Mouse (Mus musculus): Measurements from ENCODE around the gene Gm5244.

Gene Gm5244

GRCm38 (mm10) chr19:12846382-12846781 is at the start of gene Gm5244:
Gene Gm5244 (plus strand): TSS chr19:12846682.
- no peak for DNase-seq (ENCODE audit: extremely low spot score, low spot score)

GRCm38 (mm10) chr19:12797071-12797470 is 49.4 kb upstream of the Gm5244 start:
- DNase-seq (ENCODE audit: extremely low spot score, low spot score) = no peak

GRCm38 (mm10) chr19:12798404-12798803 is 48.1 kb upstream of the Gm5244 start:
- DNase-seq (ENCODE audit: extremely low spot score, low spot score) = no peak

- no peak for DNase-seq (ENCODE audit: extremely low spot score, low spot score)
Observed at GRCm38 (mm10) chr19:12799081-12799480, 47.4 kb upstream of the Gm5244 start.

- no peak for DNase-seq (ENCODE audit: extremely low spot score, low spot score)
Observed at GRCm38 (mm10) chr19:12800621-12801020, 45.9 kb upstream of the Gm5244 start.

GRCm38 (mm10) chr19:12801046-12801445 is 45.4 kb upstream of the Gm5244 start:
- no peak for DNase-seq (ENCODE audit: extremely low spot score, low spot score)

GRCm38 (mm10) chr19:12802830-12803229 is 43.7 kb upstream of the Gm5244 start:
- no peak for DNase-seq (ENCODE audit: extremely low spot score, low spot score)

GRCm38 (mm10) chr19:12804237-12804636 is 42.2 kb upstream of the Gm5244 start:
- DNase-seq (ENCODE audit: extremely low spot score, low spot score) = no peak

GRCm38 (mm10) chr19:12805730-12806129 is 40.8 kb upstream of the Gm5244 start:
- DNase-seq (ENCODE audit: extremely low spot score, low spot score) = no peak

GRCm38 (mm10) chr19:12806214-12806613 is 40.3 kb upstream of the Gm5244 start:
- no peak for DNase-seq (ENCODE audit: extremely low spot score, low spot score)

GRCm38 (mm10) chr19:12812644-12813364 is 33.7 kb upstream of the Gm5244 start:
- no peak for DNase-seq (ENCODE audit: extremely low spot score, low spot score)

GRCm38 (mm10) chr19:12813883-12814282 is 32.6 kb upstream of the Gm5244 start:
- no peak for DNase-seq (ENCODE audit: extremely low spot score, low spot score)

- no peak for DNase-seq (ENCODE audit: extremely low spot score, low spot score)
Observed at GRCm38 (mm10) chr19:12818507-12818906, 28.0 kb upstream of the Gm5244 start.

- DNase-seq (ENCODE audit: extremely low spot score, low spot score) = no peak
Observed at GRCm38 (mm10) chr19:12820383-12820782, 26.1 kb upstream of the Gm5244 start.

- DNase-seq (ENCODE audit: extremely low spot score, low spot score) = no peak
Observed at GRCm38 (mm10) chr19:12824549-12824948, 21.9 kb upstream of the Gm5244 start.

GRCm38 (mm10) chr19:12830823-12831430 is 15.6 kb upstream of the Gm5244 start:
- no peak for DNase-seq (ENCODE audit: extremely low spot score, low spot score)

GRCm38 (mm10) chr19:12831559-12831958 is 14.9 kb upstream of the Gm5244 start:
- DNase-seq (ENCODE audit: extremely low spot score, low spot score) = no peak

- no peak for DNase-seq (ENCODE audit: extremely low spot score, low spot score)
Observed at GRCm38 (mm10) chr19:12833625-12834024, 12.9 kb upstream of the Gm5244 start.

GRCm38 (mm10) chr19:12838507-12838906 is 8.0 kb upstream of the Gm5244 start:
- no peak for DNase-seq (ENCODE audit: extremely low spot score, low spot score)

- DNase-seq (ENCODE audit: extremely low spot score, low spot score) = no peak
Observed at GRCm38 (mm10) chr19:12856983-12857382, 10.5 kb downstream of the Gm5244 start, which contains the start of gene Olfr1444. Gene Olfr1444 (plus strand): TSS chr19:12857283.

GRCm38 (mm10) chr19:12883555-12883954 is 37.1 kb downstream of the Gm5244 start, which contains the start of gene Olfr1445:
Gene Olfr1445 (plus strand): TSS chr19:12883855.
- DNase-seq (ENCODE audit: extremely low spot score, low spot score) = no peak

- no peak for DNase-seq (ENCODE audit: extremely low spot score, low spot score)
Observed at GRCm38 (mm10) chr19:12893424-12893823, 46.9 kb downstream of the Gm5244 start, which contains the start of gene Olfr1446. Gene Olfr1446 (minus strand): TSS chr19:12893524.

Measured in neural tube, embryonic 10.5 days (tissue).